Mouse (Mus musculus): ENCODE measurements around the gene Tsks. TPM values are rescaled to one million over a fixed set of nuclear protein-coding genes. Genes with fewer than 3 reads are reported as not detected.
A peak's percentile ranks its signal among the peaks of the same experiment; 100 is the strongest.

Gene Tsks
- not detected in 2 replicates for polyA plus RNA-seq (2014; fragmentation: Nextera tagmentation; extraction: Ambion mirVana)

- Histone ChIP-seq H3K4me3 (ENCODE audit: low read depth, low read length) (no peak within 1 kb of the TSS), H3K4me2 (ENCODE audit: low read length) (no peak within 1 kb of the TSS), H3K27ac (ENCODE audit: low read depth, low read length) (no peak within 1 kb of the TSS), H3K9ac (ENCODE audit: low read length) (no peak within 1 kb of the TSS), H3K9me3 (replicated peaks; ENCODE audit: control insufficient read depth, low read length) (no peaks in the 10 kb centered on the region), H3K36me3 (ENCODE audit: control insufficient read depth, insufficient read depth, low read length) (no peaks in the 10 kb centered on the region), H3K27me3 (replicated peaks; ENCODE audit: control insufficient read depth, insufficient read depth, low read length) (no peaks in the 10 kb centered on the region), H3K4me1 (ENCODE audit: control insufficient read depth, insufficient read depth, low read length) (no peaks in the 10 kb centered on the region)
- DNase-seq (ENCODE audit: low spot score) (no peak), ATAC-seq (no peak)
- 66% methylated on average over 7 of the region's 7 CpGs for WGBS
Observed at GRCm38 (mm10) chr7:44942904-44943303, at the start of gene Tsks. TSS of gene Tsks (plus strand) at chr7:44943204.

DNA sequence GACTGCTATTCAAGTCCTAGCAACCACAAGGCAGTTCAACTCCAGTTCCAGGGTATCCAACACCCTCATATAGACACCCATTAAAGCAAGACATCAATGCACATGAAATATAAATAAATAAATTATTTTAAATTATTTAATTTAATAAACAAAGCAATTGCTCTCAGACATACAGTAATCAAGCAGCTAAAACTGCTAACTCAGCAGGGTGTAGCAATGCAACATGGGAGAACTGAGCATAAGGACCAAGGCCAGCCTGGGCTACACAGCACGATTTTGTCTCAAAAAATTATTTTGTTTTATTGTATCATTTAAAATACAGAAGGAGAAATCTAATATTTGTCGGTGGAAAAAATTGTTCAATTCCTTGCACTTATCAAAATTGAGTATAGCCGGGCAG, 48.8 kb upstream of the Tsks start:
- Histone ChIP-seq H3K4me1 (ENCODE audit: control insufficient read depth, insufficient read depth, low read length) (peaks cover 38% of the 10 kb centered on the region), H3K27me3 (replicated peaks; ENCODE audit: control insufficient read depth, insufficient read depth, low read length) (no peaks in the 10 kb centered on the region), H3K36me3 (ENCODE audit: control insufficient read depth, insufficient read depth, low read length) (peaks cover 13% of the 10 kb centered on the region), H3K4me2 (ENCODE audit: low read length) (peak overlapping the region; percentile 94; the same call in 1 of the 2 replicates), H3K27ac (ENCODE audit: low read depth, low read length) (peak overlapping the region; percentile 90; the same call in 1 of the 2 replicates), H3K9ac (ENCODE audit: low read length) (no peak overlapping the region), H3K4me3 (ENCODE audit: low read depth, low read length) (no peak overlapping the region), H3K9me3 (replicated peaks; ENCODE audit: control insufficient read depth, low read length) (no peaks in the 10 kb centered on the region)
- WGBS, result 92% methylated on average over 3 of the region's 3 CpGs
- no peak for ATAC-seq
- no peak for DNase-seq (ENCODE audit: low spot score)

DNA sequence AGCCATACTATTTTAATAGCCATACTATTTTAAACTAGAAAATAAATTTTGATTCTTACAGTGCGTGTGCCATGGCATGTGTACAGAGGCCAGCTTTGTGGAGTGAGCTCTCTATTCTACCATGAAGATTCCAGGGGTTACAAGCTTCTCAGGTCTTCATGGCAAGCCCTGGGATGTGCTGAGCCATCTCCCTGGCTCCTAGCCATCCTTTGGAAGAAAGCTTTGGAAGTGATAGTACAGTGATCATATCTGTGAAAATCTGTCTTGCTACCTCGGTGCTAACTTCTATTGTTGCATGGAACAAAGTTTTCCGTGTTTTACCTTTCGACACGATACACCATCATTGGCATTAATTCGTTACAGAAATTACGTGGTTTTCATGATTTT, 47.8 kb upstream of the Tsks start:
- DNase-seq (ENCODE audit: low spot score) (no peak), ATAC-seq (peak; percentile 13; the same call in 1 of the 2 replicates)
- Histone ChIP-seq H3K9me3 (replicated peaks; ENCODE audit: control insufficient read depth, low read length) (no peaks in the 10 kb centered on the region), H3K27me3 (replicated peaks; ENCODE audit: control insufficient read depth, insufficient read depth, low read length) (no peaks in the 10 kb centered on the region), H3K4me1 (ENCODE audit: control insufficient read depth, insufficient read depth, low read length) (peaks cover 38% of the 10 kb centered on the region), H3K4me3 (ENCODE audit: low read depth, low read length) (peak overlapping the region; percentile 58), H3K27ac (ENCODE audit: low read depth, low read length) (peak overlapping the region; percentile 90), H3K4me2 (ENCODE audit: low read length) (peak overlapping the region; percentile 83), H3K9ac (ENCODE audit: low read length) (peak overlapping the region; percentile 17; the same call in 1 of the 2 replicates), H3K36me3 (ENCODE audit: control insufficient read depth, insufficient read depth, low read length) (peaks cover 13% of the 10 kb centered on the region)
- WGBS, result 11% methylated on average over 7 of the region's 7 CpGs

DNA sequence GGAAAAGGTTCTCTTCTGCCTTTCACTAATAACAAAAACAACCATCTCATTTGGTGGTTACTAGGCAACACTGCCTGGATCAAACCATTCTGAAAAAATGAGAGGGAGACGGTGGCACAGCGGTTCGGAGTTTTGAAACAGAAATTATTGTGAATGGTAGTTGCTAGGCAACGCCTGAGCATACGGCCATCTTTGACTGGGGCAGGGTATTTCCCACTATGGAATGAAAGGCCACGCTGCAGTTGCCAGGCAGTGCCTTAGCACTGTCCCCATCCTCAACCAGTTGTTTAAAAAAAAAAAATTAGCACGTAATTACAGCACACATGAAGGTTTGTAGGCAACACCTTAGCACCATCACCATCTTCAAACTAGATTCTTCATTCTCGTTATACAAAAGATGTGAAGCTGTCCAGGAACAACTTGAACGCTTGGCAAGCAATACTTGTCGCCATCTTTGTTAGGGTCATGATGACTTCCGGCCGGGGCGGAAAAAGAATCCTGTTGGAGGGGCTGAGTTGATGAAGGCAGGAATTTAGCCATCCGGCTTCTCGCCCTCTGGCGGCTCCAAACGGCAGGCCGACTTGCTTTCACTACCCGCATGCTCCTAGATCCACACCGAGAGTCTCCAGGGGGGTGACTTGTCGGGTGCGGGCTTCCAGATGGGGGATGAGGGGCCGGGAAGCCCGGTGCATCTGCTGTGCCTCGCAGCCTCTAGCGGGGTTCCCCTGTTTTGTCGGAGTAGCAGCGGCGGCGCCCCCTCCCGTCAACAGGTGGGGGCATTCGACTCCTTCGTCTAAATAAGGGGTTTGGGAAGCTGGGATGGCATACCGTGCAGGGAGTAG, 47.2 kb upstream of the Tsks start, which contains the start of gene Fuz:
Gene Fuz (plus strand): TSS at position 487 of the 842 bp plus-strand sequence.
- Histone ChIP-seq H3K27ac (ENCODE audit: low read depth, low read length) (peak within 1 kb of the TSS; percentile 90), H3K27me3 (replicated peaks; ENCODE audit: control insufficient read depth, insufficient read depth, low read length) (no peaks in the 10 kb centered on the region), H3K4me3 (ENCODE audit: low read depth, low read length) (peak within 1 kb of the TSS; percentile 58), H3K4me2 (ENCODE audit: low read length) (peak within 1 kb of the TSS; percentile 83), H3K9ac (ENCODE audit: low read length) (peak within 1 kb of the TSS; percentile 79), H3K36me3 (ENCODE audit: control insufficient read depth, insufficient read depth, low read length) (peaks cover 19% of the 10 kb centered on the region), H3K9me3 (replicated peaks; ENCODE audit: control insufficient read depth, low read length) (no peaks in the 10 kb centered on the region), H3K4me1 (ENCODE audit: control insufficient read depth, insufficient read depth, low read length) (peaks cover 33% of the 10 kb centered on the region)
- WGBS, result under 1% methylated on average over 34 of the region's 34 CpGs
- ATAC-seq, result peak; percentile 75
- peak; percentile 99 for DNase-seq (ENCODE audit: low spot score)

GRCm38 (mm10) chr7:44896499-44896898, 46.5 kb upstream of the Tsks start:
- 33% methylated on average over 10 of the region's 10 CpGs for WGBS
- H3K4me3 ChIP-seq (ENCODE audit: low read depth, low read length), result peak overlapping the region; percentile 58
- H3K9me3 ChIP-seq (replicated peaks; ENCODE audit: control insufficient read depth, low read length), result no peaks in the 10 kb centered on the region
- DNase-seq (ENCODE audit: low spot score) (no peak), ATAC-seq (no peak)
- peak overlapping the region; percentile 83 for H3K4me2 ChIP-seq (ENCODE audit: low read length)
- H3K27me3 ChIP-seq (replicated peaks; ENCODE audit: control insufficient read depth, insufficient read depth, low read length), result no peaks in the 10 kb centered on the region
- H3K4me1 ChIP-seq (ENCODE audit: control insufficient read depth, insufficient read depth, low read length), result peaks cover 26% of the 10 kb centered on the region
- peak overlapping the region; percentile 90 for H3K27ac ChIP-seq (ENCODE audit: low read depth, low read length)
- H3K9ac ChIP-seq (ENCODE audit: low read length), result peak overlapping the region; percentile 79
- H3K36me3 ChIP-seq (ENCODE audit: control insufficient read depth, insufficient read depth, low read length), result peaks cover 26% of the 10 kb centered on the region

DNA sequence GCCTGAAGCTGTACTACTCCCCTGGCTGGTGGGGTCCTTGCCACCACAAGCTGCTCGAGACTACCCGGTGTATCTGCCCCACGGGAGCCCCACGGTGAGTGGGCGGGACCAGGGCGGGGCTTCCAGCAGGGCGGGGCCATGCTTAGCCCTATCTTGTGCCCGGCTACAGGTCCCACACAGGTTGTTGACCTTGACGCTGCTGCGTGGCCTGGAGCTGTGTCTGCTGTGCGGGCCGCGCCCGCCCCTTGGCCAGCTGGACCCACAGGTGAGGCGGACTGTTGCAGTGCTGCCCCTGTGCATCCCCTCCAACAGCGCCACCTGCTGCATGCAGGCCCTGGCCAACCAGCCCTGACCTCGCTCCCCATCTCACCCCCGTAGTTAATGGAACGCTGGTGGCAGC, 44.4 kb upstream of the Tsks start:
- Histone ChIP-seq H3K36me3 (ENCODE audit: control insufficient read depth, insufficient read depth, low read length) (peaks cover 47% of the 10 kb centered on the region), H3K9me3 (replicated peaks; ENCODE audit: control insufficient read depth, low read length) (no peaks in the 10 kb centered on the region), H3K9ac (ENCODE audit: low read length) (no peak overlapping the region), H3K27me3 (replicated peaks; ENCODE audit: control insufficient read depth, insufficient read depth, low read length) (no peaks in the 10 kb centered on the region), H3K27ac (ENCODE audit: low read depth, low read length) (no peak overlapping the region), H3K4me1 (ENCODE audit: control insufficient read depth, insufficient read depth, low read length) (peaks cover 18% of the 10 kb centered on the region), H3K4me2 (ENCODE audit: low read length) (no peak overlapping the region), H3K4me3 (ENCODE audit: low read depth, low read length) (no peak overlapping the region)
- WGBS, result 34% methylated on average over 19 of the region's 19 CpGs
- ATAC-seq, result no peak
- no peak for DNase-seq (ENCODE audit: low spot score)

DNA sequence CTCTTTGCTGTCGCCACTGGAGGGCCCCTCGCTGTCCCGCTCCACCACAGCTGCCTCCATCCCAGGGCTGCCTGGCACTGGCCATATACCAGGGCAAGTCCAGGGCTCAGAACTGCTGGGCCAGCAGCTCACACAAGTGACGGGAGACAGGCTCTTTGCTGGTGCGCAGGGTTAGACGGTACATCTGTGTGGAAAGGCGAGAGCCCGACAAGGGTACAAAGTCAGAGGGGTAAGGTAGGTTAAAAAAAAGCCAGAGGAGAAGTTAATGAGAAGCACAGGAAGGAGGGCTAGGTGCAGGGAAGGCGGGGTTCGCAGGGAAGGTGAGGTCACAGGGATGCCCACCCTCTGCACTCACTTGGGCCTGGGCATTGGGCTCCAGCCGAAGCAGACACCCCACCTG, 42.4 kb upstream of the Tsks start:
- ATAC-seq, result no peak
- no peak for DNase-seq (ENCODE audit: low spot score)
- no peaks in the 10 kb centered on the region for H3K9me3 ChIP-seq (replicated peaks; ENCODE audit: control insufficient read depth, low read length)
- peaks cover 7% of the 10 kb centered on the region for H3K4me1 ChIP-seq (ENCODE audit: control insufficient read depth, insufficient read depth, low read length)
- no peak overlapping the region for H3K4me3 ChIP-seq (ENCODE audit: low read depth, low read length)
- peak overlapping the region; percentile 27; the same call in 1 of the 2 replicates for H3K27ac ChIP-seq (ENCODE audit: low read depth, low read length)
- H3K9ac ChIP-seq (ENCODE audit: low read length), result no peak overlapping the region
- no peak overlapping the region for H3K4me2 ChIP-seq (ENCODE audit: low read length)
- peaks cover 67% of the 10 kb centered on the region for H3K36me3 ChIP-seq (ENCODE audit: control insufficient read depth, insufficient read depth, low read length)
- no peaks in the 10 kb centered on the region for H3K27me3 ChIP-seq (replicated peaks; ENCODE audit: control insufficient read depth, insufficient read depth, low read length)
- 82% methylated on average over 11 of the region's 11 CpGs for WGBS

DNA sequence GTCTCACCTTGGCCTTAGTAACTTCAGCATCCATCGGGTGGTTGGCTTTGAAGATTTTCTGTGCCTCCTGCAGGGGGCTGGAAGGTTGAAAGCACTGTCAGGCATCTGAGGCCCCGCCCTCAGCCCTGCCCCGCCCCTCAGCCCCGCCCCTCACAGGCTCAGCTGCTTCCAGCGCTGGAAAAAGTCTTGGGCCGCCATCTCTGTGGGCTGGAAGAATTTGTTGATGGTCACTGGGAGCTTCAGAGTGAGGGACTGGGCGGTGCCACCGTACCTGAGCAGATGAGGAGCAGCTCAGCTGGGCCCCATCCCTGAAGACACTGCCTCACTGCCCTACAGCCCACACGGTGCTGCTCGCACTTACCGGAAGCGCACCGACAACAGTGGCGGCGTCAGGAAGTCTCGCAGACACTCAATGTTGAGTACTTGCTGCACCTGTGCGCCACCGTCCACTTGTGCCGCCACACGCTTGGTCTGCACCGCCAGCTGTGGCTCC, 41.7 kb upstream of the Tsks start:
- DNase-seq (ENCODE audit: low spot score) (peak; percentile 72), ATAC-seq (peak; percentile 42)
- Histone ChIP-seq H3K4me2 (ENCODE audit: low read length) (peak overlapping the region; percentile 46), H3K4me1 (ENCODE audit: control insufficient read depth, insufficient read depth, low read length) (peaks cover 7% of the 10 kb centered on the region), H3K9ac (ENCODE audit: low read length) (peak overlapping the region; percentile 32; the same call in 1 of the 2 replicates), H3K9me3 (replicated peaks; ENCODE audit: control insufficient read depth, low read length) (no peaks in the 10 kb centered on the region), H3K27me3 (replicated peaks; ENCODE audit: control insufficient read depth, insufficient read depth, low read length) (no peaks in the 10 kb centered on the region), H3K4me3 (ENCODE audit: low read depth, low read length) (no peak overlapping the region; the same call in 1 of the 2 replicates), H3K27ac (ENCODE audit: low read depth, low read length) (peak overlapping the region; percentile 27; the same call in 1 of the 2 replicates), H3K36me3 (ENCODE audit: control insufficient read depth, insufficient read depth, low read length) (peaks cover 74% of the 10 kb centered on the region)
- WGBS, result 16% methylated on average over 21 of the region's 21 CpGs

DNA sequence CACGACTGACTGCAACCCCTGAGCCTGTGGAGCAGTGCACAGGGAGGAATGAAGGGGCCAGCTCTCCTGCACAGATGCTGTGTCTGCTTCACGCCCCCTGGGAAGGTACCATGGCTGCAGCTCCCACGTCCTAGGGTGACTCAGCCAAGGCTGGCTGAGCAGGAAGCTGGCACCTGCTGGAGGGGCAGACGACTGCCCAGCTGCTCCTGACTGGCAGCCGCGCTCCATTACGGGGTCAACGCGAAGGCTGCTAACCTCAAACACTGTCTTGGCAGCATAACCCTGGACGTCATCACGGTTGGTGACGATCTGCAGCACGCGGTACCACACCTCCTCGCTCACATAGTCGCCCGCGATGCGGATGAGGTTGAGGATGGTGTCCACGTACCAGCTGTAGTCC, 37.6 kb upstream of the Tsks start:
- Histone ChIP-seq H3K9me3 (replicated peaks; ENCODE audit: control insufficient read depth, low read length) (no peaks in the 10 kb centered on the region), H3K4me1 (ENCODE audit: control insufficient read depth, insufficient read depth, low read length) (no peaks in the 10 kb centered on the region), H3K27ac (ENCODE audit: low read depth, low read length) (no peak overlapping the region), H3K4me3 (ENCODE audit: low read depth, low read length) (no peak overlapping the region), H3K4me2 (ENCODE audit: low read length) (no peak overlapping the region), H3K36me3 (ENCODE audit: control insufficient read depth, insufficient read depth, low read length) (peaks cover 99% of the 10 kb centered on the region), H3K27me3 (replicated peaks; ENCODE audit: control insufficient read depth, insufficient read depth, low read length) (no peaks in the 10 kb centered on the region), H3K9ac (ENCODE audit: low read length) (no peak overlapping the region)
- ATAC-seq, result no peak
- no peak for DNase-seq (ENCODE audit: low spot score)
- 91% methylated on average over 20 of the region's 20 CpGs for WGBS

Measured in forebrain, embryonic 14.5 days (tissue).